Mouse (Mus musculus): ENCODE data around the gene Arvcf. TPM values are rescaled to one million over a fixed set of nuclear protein-coding genes. Genes with fewer than 3 reads are reported as not detected.

Gene Arvcf
- total RNA-seq, 1 experiment from 2014 or later = 4.7 TPM

DNA sequence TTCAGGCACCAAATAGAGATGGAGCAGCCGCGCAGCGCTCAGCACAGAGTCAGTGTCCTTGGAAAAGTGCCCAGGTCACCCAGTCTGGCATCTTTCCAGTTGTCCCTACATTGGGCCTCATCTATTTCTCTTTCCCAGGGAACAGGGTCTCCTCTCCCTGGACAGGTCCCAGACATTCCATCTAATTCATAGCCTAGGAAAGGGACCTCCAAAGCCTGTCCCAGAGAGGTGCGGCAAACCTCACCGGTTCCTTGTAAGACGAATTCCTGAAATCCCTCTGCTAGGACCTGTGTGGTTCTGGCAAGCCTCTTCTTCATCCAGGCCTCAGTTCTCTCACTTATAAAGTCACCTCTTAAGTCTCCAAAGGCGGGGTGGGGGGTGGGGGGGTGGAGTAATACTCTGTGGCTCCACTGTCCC is 47.6 kb downstream of the Arvcf start:
- no peak for ATAC-seq (replicated peaks in 1 of 2; ENCODE audit: insufficient read depth in 1 of 2, low FRiP score in 2 of 2, low TSS enrichment in 1 of 2, low read depth in 1 of 2, poor library complexity in 2 of 2, severe bottlenecking in 2 of 2)

DNA sequence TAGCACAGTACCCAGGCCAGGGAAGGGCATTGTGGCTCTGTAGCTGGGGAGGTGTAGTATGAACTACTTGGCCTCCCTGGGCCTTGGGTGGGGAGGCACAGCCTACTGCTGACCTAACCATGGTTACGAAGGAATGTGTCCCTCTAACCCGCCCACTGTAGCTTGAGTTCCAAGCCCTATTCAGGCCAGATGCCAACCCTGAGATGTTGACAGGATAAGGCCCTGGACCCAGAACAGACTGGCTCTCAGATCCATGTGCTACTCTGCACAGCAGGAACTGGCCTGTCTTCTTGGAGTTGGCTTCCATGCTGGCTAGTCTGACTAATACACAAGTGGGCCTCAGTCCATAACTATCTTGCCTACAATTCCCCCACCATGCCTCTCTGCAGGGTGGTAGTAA is 48.2 kb downstream of the Arvcf start:
- no peak for ATAC-seq (replicated peaks in 1 of 2; ENCODE audit: insufficient read depth in 1 of 2, low FRiP score in 2 of 2, low TSS enrichment in 1 of 2, low read depth in 1 of 2, poor library complexity in 2 of 2, severe bottlenecking in 2 of 2)

- ATAC-seq (replicated peaks in 1 of 2; ENCODE audit: insufficient read depth in 1 of 2, low FRiP score in 2 of 2, low TSS enrichment in 1 of 2, low read depth in 1 of 2, poor library complexity in 2 of 2, severe bottlenecking in 2 of 2) = no peak
Measured at GRCm38 (mm10) chr16:18396791-18397621, 49.0 kb downstream of the Arvcf start.

DNA sequence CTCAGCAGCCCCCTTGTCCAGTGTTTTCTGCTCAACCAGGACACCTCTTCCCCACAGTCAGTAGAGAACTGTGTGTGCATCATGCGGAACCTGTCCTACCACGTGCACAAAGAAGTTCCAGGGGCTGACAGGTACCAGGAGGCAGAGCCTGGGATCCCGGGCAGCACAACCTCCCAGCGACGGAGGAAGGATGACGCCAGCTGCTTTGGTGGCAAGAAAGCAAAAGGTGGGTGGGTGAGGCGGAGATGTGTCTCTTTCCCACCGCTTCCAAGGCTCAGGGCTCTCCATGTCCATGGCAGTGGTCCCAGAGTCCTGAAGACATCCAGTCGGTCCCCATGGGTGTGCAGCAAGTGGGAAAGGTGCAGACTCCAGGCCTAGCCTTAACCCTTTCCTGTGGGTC is 52.0 kb downstream of the Arvcf start:
- no peak for ATAC-seq (replicated peaks in 1 of 2; ENCODE audit: insufficient read depth in 1 of 2, low FRiP score in 2 of 2, low TSS enrichment in 1 of 2, low read depth in 1 of 2, poor library complexity in 2 of 2, severe bottlenecking in 2 of 2)

DNA sequence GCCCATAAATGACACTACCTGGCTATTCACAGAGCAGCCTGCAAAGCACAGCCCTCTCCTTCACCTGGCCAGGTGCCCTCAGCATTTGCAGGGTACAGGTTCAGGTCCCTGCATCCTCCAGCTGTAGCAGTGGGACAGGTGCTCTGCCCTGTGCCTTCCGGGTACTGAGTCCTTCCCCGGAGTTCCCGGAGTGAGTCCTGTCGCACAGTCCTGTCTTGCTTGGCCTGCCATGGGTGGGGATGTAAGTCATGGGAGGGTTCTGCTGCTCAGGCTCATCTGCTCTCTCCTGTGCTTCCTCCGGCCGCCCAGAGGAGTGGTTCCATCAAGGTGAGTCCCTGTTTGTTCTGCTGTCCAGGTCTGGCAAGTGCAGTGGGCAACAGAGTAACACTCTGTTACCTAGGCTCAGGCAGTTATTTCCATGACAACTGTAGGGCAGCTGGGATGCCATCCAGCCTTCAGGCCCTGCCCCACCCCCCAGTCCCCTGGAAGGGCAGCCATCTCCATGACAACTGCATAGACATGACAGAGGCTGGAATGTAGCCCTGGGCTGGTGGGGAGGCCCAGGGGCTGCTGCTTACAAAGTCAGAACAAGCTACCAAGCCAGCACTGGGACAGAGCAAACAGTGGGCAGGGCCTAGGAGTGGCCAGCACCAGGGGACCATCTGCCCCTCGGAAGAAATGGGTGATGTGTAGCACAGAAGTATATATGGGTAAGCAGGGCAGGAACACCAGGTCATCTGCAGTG is 52.7 kb downstream of the Arvcf start:
- ATAC-seq (replicated peaks in 1 of 2; ENCODE audit: insufficient read depth in 1 of 2, low FRiP score in 2 of 2, low TSS enrichment in 1 of 2, low read depth in 1 of 2, poor library complexity in 2 of 2, severe bottlenecking in 2 of 2) = no peak

GRCm38 (mm10) chr16:18403285-18403684 is 55.3 kb downstream of the Arvcf start:
- ATAC-seq (replicated peaks in 1 of 2; ENCODE audit: insufficient read depth in 1 of 2, low FRiP score in 2 of 2, low TSS enrichment in 1 of 2, low read depth in 1 of 2, poor library complexity in 2 of 2, severe bottlenecking in 2 of 2) = no peak

DNA sequence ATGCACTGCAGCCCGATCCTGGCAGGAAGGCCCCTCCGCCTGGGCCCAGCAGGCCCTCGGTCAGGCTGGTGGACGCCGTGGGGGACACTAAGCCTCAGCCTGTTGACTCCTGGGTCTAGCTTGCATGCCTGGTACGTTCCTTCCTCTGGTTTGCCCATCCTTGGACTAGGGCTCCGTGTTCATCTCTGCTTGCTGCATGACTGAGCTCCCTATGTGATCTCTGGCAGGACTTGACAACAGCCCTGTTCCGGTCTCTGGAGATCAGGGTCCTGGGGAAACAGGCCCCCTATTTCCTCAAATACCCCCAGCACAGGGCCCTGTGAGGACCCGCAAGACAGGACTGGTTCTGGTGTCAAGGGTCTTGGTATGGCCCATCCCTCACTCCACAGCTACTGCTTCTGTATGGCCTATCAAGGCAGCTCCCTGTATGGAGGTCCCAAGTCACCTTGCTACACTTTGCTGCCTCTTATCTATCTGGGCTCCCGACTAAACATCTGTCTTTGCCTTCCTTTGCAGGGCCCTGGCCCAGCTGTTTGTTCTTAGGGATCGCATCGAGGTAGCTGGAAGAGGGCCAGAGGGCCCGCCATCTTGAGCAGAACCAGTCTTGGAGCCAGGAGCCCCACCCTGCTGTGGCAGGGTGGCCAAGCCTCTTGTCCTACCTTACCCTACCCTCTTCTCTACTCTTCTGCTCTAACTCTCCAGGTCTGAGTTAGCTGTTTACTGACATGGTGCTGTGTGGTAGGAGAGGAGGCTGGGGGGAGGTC is 57.3 kb downstream of the Arvcf start:
- ATAC-seq (replicated peaks in 1 of 2; ENCODE audit: insufficient read depth in 1 of 2, low FRiP score in 2 of 2, low TSS enrichment in 1 of 2, low read depth in 1 of 2, poor library complexity in 2 of 2, severe bottlenecking in 2 of 2) = no peak; a peak in 1 of 4 replicates

GRCm38 (mm10) chr16:18405876-18406275 is 57.9 kb downstream of the Arvcf start:
- no peak for ATAC-seq (replicated peaks in 1 of 2; ENCODE audit: insufficient read depth in 1 of 2, low FRiP score in 2 of 2, low TSS enrichment in 1 of 2, low read depth in 1 of 2, poor library complexity in 2 of 2, severe bottlenecking in 2 of 2)

- peak; percentile 71 to 73 for ATAC-seq (replicated peaks in 1 of 2; ENCODE audit: insufficient read depth in 1 of 2, low FRiP score in 2 of 2, low TSS enrichment in 1 of 2, low read depth in 1 of 2, poor library complexity in 2 of 2, severe bottlenecking in 2 of 2)
Measured at GRCm38 (mm10) chr16:18406293-18406692, 58.3 kb downstream of the Arvcf start.

DNA sequence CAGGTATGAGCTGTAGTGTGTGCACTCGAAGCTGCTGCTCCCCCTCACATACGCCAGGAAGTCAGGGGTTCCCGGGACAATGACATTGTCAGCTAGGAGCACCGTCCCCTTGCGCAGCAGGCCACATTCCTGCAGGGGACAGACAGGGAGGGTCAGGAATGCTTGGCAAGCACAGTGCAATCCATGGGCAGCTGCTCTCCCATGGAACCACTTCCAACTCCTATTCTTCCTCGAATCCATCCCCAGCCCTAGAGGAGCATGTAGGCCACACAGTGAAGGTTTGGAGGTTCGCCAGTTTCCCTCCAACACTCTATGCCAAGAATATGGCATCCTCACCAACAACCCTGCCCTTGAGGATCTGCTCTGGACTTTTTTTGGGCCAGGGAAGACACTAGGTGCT is 59.9 kb downstream of the Arvcf start:
- ATAC-seq (replicated peaks in 1 of 2; ENCODE audit: insufficient read depth in 1 of 2, low FRiP score in 2 of 2, low TSS enrichment in 1 of 2, low read depth in 1 of 2, poor library complexity in 2 of 2, severe bottlenecking in 2 of 2) = no peak

DNA sequence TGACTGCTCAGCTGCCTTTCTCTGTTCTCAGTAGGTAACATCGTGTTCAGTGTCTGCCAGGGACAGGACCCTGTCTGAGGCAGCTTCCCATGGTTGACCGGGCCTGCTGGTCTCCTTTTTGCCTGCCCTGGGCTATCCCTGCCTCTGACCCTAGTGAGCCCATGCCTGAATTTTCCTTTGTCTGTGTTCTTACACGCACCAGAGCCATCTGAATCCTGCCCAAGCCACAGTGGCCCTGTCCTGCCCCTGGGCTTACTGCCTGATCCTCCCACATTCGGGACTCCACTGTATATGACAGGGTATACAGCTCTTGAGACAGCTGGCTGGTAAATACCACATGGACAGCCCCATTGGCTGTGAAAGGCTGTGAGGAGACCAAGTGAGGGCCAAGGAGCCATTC is 61.8 kb downstream of the Arvcf start:
- ATAC-seq (replicated peaks in 1 of 2; ENCODE audit: insufficient read depth in 1 of 2, low FRiP score in 2 of 2, low TSS enrichment in 1 of 2, low read depth in 1 of 2, poor library complexity in 2 of 2, severe bottlenecking in 2 of 2) = no peak

DNA sequence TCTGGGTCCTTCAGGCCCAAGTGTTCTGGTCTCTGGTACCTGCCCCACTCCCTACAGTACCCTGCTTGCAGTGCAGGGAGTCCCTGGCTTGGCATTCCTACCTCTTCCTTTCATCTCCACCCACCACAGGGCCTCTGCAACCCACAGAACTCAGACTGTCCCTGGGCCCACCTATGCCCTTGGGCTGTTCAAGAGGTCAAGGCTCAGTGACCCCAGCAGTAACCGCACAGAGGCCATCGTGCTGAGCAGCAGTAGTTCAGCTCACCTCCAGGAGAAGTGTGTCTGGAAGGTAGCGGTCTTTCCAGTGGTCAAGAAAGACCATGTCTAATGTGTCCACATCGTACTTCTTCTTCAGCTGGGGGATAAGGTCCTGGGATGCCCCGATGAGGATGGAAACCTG is 62.4 kb downstream of the Arvcf start:
- no peak for ATAC-seq (replicated peaks in 1 of 2; ENCODE audit: insufficient read depth in 1 of 2, low FRiP score in 2 of 2, low TSS enrichment in 1 of 2, low read depth in 1 of 2, poor library complexity in 2 of 2, severe bottlenecking in 2 of 2)

GRCm38 (mm10) chr16:18411026-18411649 is 63.2 kb downstream of the Arvcf start:
- ATAC-seq (replicated peaks in 1 of 2; ENCODE audit: insufficient read depth in 1 of 2, low FRiP score in 2 of 2, low TSS enrichment in 1 of 2, low read depth in 1 of 2, poor library complexity in 2 of 2, severe bottlenecking in 2 of 2) = no peak

DNA sequence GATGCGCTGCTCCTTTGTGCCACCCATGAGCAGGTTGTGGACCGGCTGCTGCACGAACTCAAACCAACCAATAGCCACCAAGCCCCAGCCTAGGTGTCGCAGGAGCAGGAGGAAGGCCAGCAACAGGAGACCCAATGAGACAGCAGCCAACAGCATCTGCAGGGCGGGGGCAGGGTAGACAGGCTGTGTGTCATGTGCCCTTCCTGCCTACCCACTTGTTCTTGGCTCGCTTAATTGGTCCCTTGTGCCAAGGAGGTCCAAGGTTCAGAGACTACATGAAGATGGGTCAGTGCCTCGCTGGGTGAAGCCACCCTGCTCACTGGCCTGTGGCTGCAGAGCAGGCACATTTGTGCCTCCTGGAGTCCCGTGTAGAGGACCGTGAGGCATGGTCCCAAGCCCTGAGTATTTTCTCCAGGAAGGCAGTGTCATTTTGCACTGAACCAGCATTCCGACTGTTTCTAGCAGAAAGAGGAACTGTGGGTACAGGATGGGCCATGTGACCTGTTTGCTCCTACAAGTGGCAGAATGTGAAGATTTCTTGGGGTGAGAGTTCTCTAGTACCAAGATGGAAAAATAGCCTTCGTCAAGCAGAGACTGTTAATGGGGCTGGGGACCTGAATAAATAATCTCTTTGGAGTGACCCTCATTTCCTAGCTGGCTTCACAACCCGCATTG is 64.0 kb downstream of the Arvcf start:
- ATAC-seq (replicated peaks in 1 of 2; ENCODE audit: insufficient read depth in 1 of 2, low FRiP score in 2 of 2, low TSS enrichment in 1 of 2, low read depth in 1 of 2, poor library complexity in 2 of 2, severe bottlenecking in 2 of 2) = peak; percentile 88

- peak; percentile 35 to 52 for ATAC-seq (replicated peaks in 1 of 2; ENCODE audit: insufficient read depth in 1 of 2, low FRiP score in 2 of 2, low TSS enrichment in 1 of 2, low read depth in 1 of 2, poor library complexity in 2 of 2, severe bottlenecking in 2 of 2)
Measured at GRCm38 (mm10) chr16:18413032-18413816, 65.2 kb downstream of the Arvcf start.

- ATAC-seq (replicated peaks in 1 of 2; ENCODE audit: insufficient read depth in 1 of 2, low FRiP score in 2 of 2, low TSS enrichment in 1 of 2, low read depth in 1 of 2, poor library complexity in 2 of 2, severe bottlenecking in 2 of 2) = no peak
Measured at GRCm38 (mm10) chr16:18416094-18416761, 68.2 kb downstream of the Arvcf start.
